Mouse (Mus musculus): Measurements from ENCODE around the gene Pnpla1. TPM values are rescaled to one million over a fixed set of nuclear protein-coding genes. Genes with fewer than 3 reads are reported as not detected.

Gene Pnpla1
- polyA plus RNA-seq, 1 experiment = not detected

GRCm38 (mm10) chr17:28816875-28817811, 41.1 kb upstream of the Pnpla1 start:
- TF ChIP-seq CTCF (IDR thresholded peaks at IDR 0.05; ENCODE audit: extremely low read depth, insufficient read depth, insufficient read length, insufficient replicate concordance) (no peak), POLR2A (IDR thresholded peaks at IDR 0.05; ENCODE audit: low read depth, low read length) (no peak)
- H3K27me3 ChIP-seq (ENCODE audit: control insufficient read depth, insufficient read depth, low read length) = no peaks in the 10 kb centered on the region
- no peak for DNase-seq (ENCODE audit: low read depth in 1 of 2, low spot score in 2 of 2)
- no peak overlapping the region for H3K27ac ChIP-seq (ENCODE audit: insufficient read depth, low read length)
- no peaks in the 10 kb centered on the region for H3K4me1 ChIP-seq (ENCODE audit: control insufficient read depth, insufficient read depth, insufficient read length)
- 97% methylated on average over 25 of the region's 25 CpGs for WGBS
- no peak overlapping the region for H3K4me3 ChIP-seq (ENCODE audit: extremely low read depth, insufficient read depth, insufficient read length)
- peaks cover 34% of the 10 kb centered on the region for H3K36me3 ChIP-seq (ENCODE audit: control insufficient read depth, insufficient read depth, low read length)

- no peaks in the 10 kb centered on the region for H3K27me3 ChIP-seq (ENCODE audit: control insufficient read depth, insufficient read depth, low read length)
- TF ChIP-seq POLR2A (IDR thresholded peaks at IDR 0.05; ENCODE audit: low read depth, low read length) (no peak), CTCF (IDR thresholded peaks at IDR 0.05; ENCODE audit: extremely low read depth, insufficient read depth, insufficient read length, insufficient replicate concordance) (no peak)
- peaks cover 46% of the 10 kb centered on the region for H3K36me3 ChIP-seq (ENCODE audit: control insufficient read depth, insufficient read depth, low read length)
- DNase-seq (ENCODE audit: low read depth in 1 of 2, low spot score in 2 of 2) = no peak
- WGBS = 94% methylated on average over 2 of the region's 2 CpGs
- H3K4me1 ChIP-seq (ENCODE audit: control insufficient read depth, insufficient read depth, insufficient read length) = no peaks in the 10 kb centered on the region
- H3K27ac ChIP-seq (ENCODE audit: insufficient read depth, low read length) = no peak overlapping the region
- no peak overlapping the region for H3K4me3 ChIP-seq (ENCODE audit: extremely low read depth, insufficient read depth, insufficient read length)
These were observed 38.0 kb upstream of the Pnpla1 start for GRCm38 (mm10) chr17:28820189-28820588.

GRCm38 (mm10) chr17:28823004-28823745, 35.0 kb upstream of the Pnpla1 start:
- 90% methylated on average over 13 of the region's 13 CpGs for WGBS
- DNase-seq (ENCODE audit: low read depth in 1 of 2, low spot score in 2 of 2) = no peak
- Histone ChIP-seq H3K4me3 (ENCODE audit: extremely low read depth, insufficient read depth, insufficient read length) (no peak overlapping the region), H3K36me3 (ENCODE audit: control insufficient read depth, insufficient read depth, low read length) (peaks cover 40% of the 10 kb centered on the region), H3K27me3 (ENCODE audit: control insufficient read depth, insufficient read depth, low read length) (no peaks in the 10 kb centered on the region), H3K27ac (ENCODE audit: insufficient read depth, low read length) (peak overlapping the region; percentile 59; the same call in 1 of the 2 replicates), H3K4me1 (ENCODE audit: control insufficient read depth, insufficient read depth, insufficient read length) (no peaks in the 10 kb centered on the region)
- TF ChIP-seq CTCF (IDR thresholded peaks at IDR 0.05; ENCODE audit: extremely low read depth, insufficient read depth, insufficient read length, insufficient replicate concordance) (no peak), POLR2A (IDR thresholded peaks at IDR 0.05; ENCODE audit: low read depth, low read length) (no peak)

GRCm38 (mm10) chr17:28823749-28824148, 34.5 kb upstream of the Pnpla1 start:
- no peak for TF ChIP-seq POLR2A (IDR thresholded peaks at IDR 0.05; ENCODE audit: low read depth, low read length)
- no peak for TF ChIP-seq CTCF (IDR thresholded peaks at IDR 0.05; ENCODE audit: extremely low read depth, insufficient read depth, insufficient read length, insufficient replicate concordance)
- 92% methylated on average over 11 of the region's 11 CpGs for WGBS
- Histone ChIP-seq H3K36me3 (ENCODE audit: control insufficient read depth, insufficient read depth, low read length) (peaks cover 39% of the 10 kb centered on the region), H3K27ac (ENCODE audit: insufficient read depth, low read length) (no peak overlapping the region; the same call in 1 of the 2 replicates), H3K4me1 (ENCODE audit: control insufficient read depth, insufficient read depth, insufficient read length) (no peaks in the 10 kb centered on the region), H3K4me3 (ENCODE audit: extremely low read depth, insufficient read depth, insufficient read length) (no peak overlapping the region), H3K27me3 (ENCODE audit: control insufficient read depth, insufficient read depth, low read length) (no peaks in the 10 kb centered on the region)
- DNase-seq (ENCODE audit: low read depth in 1 of 2, low spot score in 2 of 2) = no peak

- 74% methylated on average over 6 of the region's 6 CpGs for WGBS
- no peak for TF ChIP-seq POLR2A (IDR thresholded peaks at IDR 0.05; ENCODE audit: low read depth, low read length)
- TF ChIP-seq CTCF (IDR thresholded peaks at IDR 0.05; ENCODE audit: extremely low read depth, insufficient read depth, insufficient read length, insufficient replicate concordance) = no peak
- no peaks in the 10 kb centered on the region for H3K4me1 ChIP-seq (ENCODE audit: control insufficient read depth, insufficient read depth, insufficient read length)
- peaks cover 36% of the 10 kb centered on the region for H3K36me3 ChIP-seq (ENCODE audit: control insufficient read depth, insufficient read depth, low read length)
- H3K4me3 ChIP-seq (ENCODE audit: extremely low read depth, insufficient read depth, insufficient read length) = no peak overlapping the region
- H3K27me3 ChIP-seq (ENCODE audit: control insufficient read depth, insufficient read depth, low read length) = no peaks in the 10 kb centered on the region
- DNase-seq (ENCODE audit: low read depth in 1 of 2, low spot score in 2 of 2) = no peak
- no peak overlapping the region for H3K27ac ChIP-seq (ENCODE audit: insufficient read depth, low read length)
These were observed 33.3 kb upstream of the Pnpla1 start for GRCm38 (mm10) chr17:28824896-28825295.

GRCm38 (mm10) chr17:28825359-28826041, 32.7 kb upstream of the Pnpla1 start:
- no peaks in the 10 kb centered on the region for H3K27me3 ChIP-seq (ENCODE audit: control insufficient read depth, insufficient read depth, low read length)
- 92% methylated on average over 6 of the region's 6 CpGs for WGBS
- H3K27ac ChIP-seq (ENCODE audit: insufficient read depth, low read length) = no peak overlapping the region
- TF ChIP-seq POLR2A (IDR thresholded peaks at IDR 0.05; ENCODE audit: low read depth, low read length) (no peak), CTCF (IDR thresholded peaks at IDR 0.05; ENCODE audit: extremely low read depth, insufficient read depth, insufficient read length, insufficient replicate concordance) (no peak)
- no peak overlapping the region for H3K4me3 ChIP-seq (ENCODE audit: extremely low read depth, insufficient read depth, insufficient read length)
- DNase-seq (ENCODE audit: low read depth in 1 of 2, low spot score in 2 of 2) = no peak
- no peaks in the 10 kb centered on the region for H3K4me1 ChIP-seq (ENCODE audit: control insufficient read depth, insufficient read depth, insufficient read length)
- H3K36me3 ChIP-seq (ENCODE audit: control insufficient read depth, insufficient read depth, low read length) = peaks cover 38% of the 10 kb centered on the region
